Mouse (Mus musculus): ENCODE measurements around the gene Tet3.
A peak's percentile ranks its signal among the peaks of the same experiment; 100 is the strongest.

GRCm38 (mm10) chr6:83325525-83326393, 133.1 kb downstream of the Tet3 start, which contains the start of the genes Mthfd2 and Mob1a:
- TF ChIP-seq CTCF (IDR thresholded peaks at IDR 0.05; ENCODE audit: low read depth, low read length) (no peak), POLR2A (IDR thresholded peaks at IDR 0.05; ENCODE audit: insufficient read depth, low read length) (peak; percentile 84), EP300 (IDR thresholded peaks at IDR 0.05; ENCODE audit: insufficient read depth, low read depth, low read length) (no peak)

Data from ES-Bruce4 (cell line).